Mouse (Mus musculus) heart, postnatal 0 days (tissue): Measurements from ENCODE around the gene Abhd14b.

Source experiments
- CTCF ChIP-seq: IDR thresholded peaks from 2 replicates; pipeline ENCODE4 v1.5.1; 2016; ENCODE audit warnings: antibody characterized with exemption, control low read depth, low read depth
- EP300 ChIP-seq: IDR thresholded peaks from 2 replicates; pipeline ENCODE4 v1.6.1; 2016; ENCODE audit warnings: antibody characterized with exemption, low read depth

- no peak for TF ChIP-seq CTCF
- TF ChIP-seq EP300 = no peak
Observed at GRCm38 (mm10) chr9:106421033-106421864, 26.0 kb upstream of the Abhd14b start.
